Mouse (Mus musculus): ENCODE results near the gene Zfp182.

Gene Zfp182

DNA sequence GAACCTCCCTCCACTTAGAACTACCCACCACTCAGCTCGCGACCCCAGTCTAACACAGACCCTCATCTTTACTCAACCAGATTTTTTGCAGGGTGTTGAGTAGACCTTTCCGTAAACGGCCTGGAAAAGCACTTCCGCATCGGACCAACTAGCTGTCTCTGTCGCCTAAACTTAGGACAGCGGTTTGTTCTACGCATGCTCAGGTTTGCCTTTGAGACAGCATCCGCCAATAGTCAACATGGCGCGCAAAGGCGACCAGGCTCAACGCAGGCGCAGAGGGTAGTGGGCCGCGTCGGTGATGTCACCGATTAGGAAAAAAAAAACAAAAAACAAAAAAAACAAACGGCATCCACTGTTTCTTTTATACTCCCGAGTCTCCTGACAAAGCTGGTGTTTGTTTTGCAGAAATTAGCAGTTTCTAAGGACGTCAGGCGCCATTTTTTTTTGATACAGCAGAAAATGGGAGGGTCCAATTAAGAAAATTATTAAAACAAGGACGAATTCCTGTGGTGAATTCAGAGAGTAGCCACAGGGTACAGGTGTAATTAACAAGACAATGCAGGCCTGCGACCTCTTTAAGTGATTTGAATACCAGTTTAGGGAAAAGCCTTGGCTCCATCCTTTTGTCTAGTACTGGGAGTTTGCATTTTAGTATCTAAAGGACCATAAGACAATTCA lies at the start of gene Zfp182:
Gene Zfp182, minus strand, starts transcription at position 451 of the 678 bp plus-strand sequence.
- peak; percentile 81 for DNase-seq

- no peak for DNase-seq
These were observed 27.7 kb upstream of the Zfp182 start for GRCm38 (mm10) chrX:21089867-21090239.

DNA sequence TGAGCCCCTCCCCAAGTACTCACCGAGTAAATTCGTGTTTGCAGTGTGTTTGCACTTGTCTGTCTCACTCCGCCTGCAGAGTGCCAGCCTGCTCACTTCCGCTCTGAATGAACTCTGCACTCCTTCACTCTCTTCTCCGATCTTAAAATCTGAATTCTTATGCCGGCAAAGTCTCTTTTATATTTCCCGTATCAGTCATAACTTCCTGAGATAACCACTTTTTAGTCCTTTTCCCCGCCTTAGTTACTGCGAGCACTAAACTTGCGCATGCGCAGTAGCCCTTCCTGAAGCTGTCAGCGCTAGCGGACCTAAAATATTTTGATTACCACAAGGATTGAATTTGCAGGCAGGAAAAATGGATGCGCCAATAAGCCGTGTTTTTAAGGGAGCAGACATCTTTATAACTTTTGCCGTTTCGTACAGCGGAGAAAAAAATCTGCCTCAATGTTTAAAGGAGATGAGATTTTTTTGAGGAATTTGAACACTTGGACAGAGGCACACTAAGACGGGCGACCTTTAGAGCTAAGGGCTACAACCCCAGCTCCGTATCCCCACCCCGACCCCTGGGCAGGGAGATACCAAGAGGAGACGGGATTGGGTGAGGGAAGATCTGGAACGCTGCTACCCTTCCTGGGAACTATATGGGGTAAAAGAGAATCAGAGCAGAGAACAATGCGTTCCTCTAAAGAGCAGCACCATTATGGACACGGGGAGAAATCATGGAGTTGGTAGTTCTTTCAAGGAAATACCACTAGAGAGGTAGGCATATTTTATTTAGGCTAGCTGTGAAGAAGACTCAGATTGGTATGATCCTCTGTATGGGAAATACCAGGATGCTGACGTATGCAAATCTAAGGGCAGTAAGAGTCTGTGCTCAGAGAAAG lies 27.1 kb upstream of the Zfp182 start, which contains the start of gene Zfp300:
Gene Zfp300, minus strand, starts transcription at position 545 of the 884 bp plus-strand sequence.
- DNase-seq: peak; percentile 80

DNA sequence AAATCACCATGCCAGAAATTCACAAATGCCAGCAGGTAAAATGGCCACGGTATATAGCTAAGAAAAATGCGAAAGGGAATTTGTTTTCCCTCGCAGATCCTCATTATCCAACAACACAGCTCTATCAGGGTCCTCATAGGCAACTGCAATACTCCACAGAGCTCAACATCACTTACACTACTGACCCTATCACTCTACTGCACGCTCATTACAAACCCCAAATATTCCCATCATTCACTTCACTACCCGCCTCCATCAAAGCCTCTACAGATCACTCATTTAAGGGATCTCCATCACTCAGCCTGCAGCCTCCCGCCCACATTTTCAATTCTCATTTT lies 26.5 kb upstream of the Zfp182 start:
- DNase-seq: no peak

GRCm38 (mm10) chrX:21068106-21068505 lies 6.0 kb upstream of the Zfp182 start, which contains the start of gene Spaca5:
Gene Spaca5 (plus strand): TSS chrX:21068406.
- DNase-seq: no peak

- DNase-seq: no peak
These were observed 401 bp upstream of the Zfp182 start for GRCm38 (mm10) chrX:21062544-21062890.

- no peak for DNase-seq
These were observed 656 bp downstream of the Zfp182 start for GRCm38 (mm10) chrX:21061460-21061859.

DNA sequence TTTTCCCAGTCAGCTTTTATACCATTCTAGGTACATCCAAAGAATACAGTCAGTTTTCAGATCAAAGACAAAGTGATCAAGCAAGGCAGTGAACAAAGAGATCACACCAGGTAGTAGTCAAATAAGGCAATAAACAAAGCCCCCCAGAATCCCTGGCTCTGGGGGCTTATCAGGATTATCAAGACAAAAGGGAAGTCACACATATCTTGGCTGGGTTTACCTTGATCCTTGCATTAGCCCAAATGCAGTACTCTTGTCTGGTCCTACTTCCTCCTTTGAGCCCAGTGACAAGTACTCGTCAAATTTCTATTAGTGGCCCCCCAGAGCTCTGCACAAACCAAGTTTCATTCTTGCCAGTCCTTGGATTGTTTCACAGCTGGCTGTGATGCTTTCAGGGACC lies 81.2 kb downstream of the Zfp182 start:
- DNase-seq: no peak
